Mouse (Mus musculus) ES-Bruce4 (cell line): ENCODE measurements around the gene Snx7.

Experiments
- CTCF ChIP-seq: IDR thresholded peaks from one replicate; pipeline ENCODE4 v1.8.1; 2011; ENCODE audit warnings: low read depth, low read length
- EP300 ChIP-seq: IDR thresholded peaks from 2 replicates; pipeline ENCODE4 v1.6.1; 2011; ENCODE audit warnings: low read depth, low read length; ENCODE audit not compliant: insufficient read depth
- POLR2A ChIP-seq: IDR thresholded peaks from one replicate; pipeline ENCODE4 v1.8.1; 2011; ENCODE audit warnings: low read length; ENCODE audit not compliant: insufficient read depth

DNA sequence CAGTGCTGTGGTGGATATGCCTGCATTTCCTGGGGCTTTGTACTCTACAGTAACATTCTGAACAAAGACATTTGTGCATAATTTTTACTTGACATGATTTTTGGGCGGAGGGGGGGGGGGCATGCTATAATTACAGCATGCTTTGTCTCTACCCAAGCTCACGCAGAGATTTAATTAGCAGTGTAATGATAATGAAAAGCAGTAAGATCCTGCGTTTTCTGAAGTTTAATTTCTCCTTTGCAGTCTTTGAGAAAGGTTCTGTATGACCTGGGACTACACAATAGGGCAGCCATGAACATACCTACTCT is 16.7 kb downstream of the Snx7 start:
- TF ChIP-seq POLR2A (no peak), EP300 (no peak), CTCF (no peak)
